Mouse (Mus musculus) frontal cortex, adult 2 months (tissue): ENCODE measurements around the gene Med9. TPM values are rescaled to one million over a fixed set of nuclear protein-coding genes. Genes with fewer than 3 reads are reported as not detected.

ENCODE experiments used
- DNase-seq, 2 experiments: peaks; one replicate each; pipeline ENCODE4 v3.0.0; 2022; ENCODE audit warnings: low spot score in 1 of 2; ENCODE audit errors: extremely low spot score in 1 of 2
- polyA plus RNA-seq: library from polyadenylated mRNA; depleted of rRNA; stranded (reverse); fragments of >200 nt; gene quantifications from 2 replicates; pipeline ENCODE4 v1.2.3, GENCODE M21; 2012; rRNA removed

Gene Med9
- polyA plus RNA-seq, 1 experiment, result 43.6 TPM

DNA sequence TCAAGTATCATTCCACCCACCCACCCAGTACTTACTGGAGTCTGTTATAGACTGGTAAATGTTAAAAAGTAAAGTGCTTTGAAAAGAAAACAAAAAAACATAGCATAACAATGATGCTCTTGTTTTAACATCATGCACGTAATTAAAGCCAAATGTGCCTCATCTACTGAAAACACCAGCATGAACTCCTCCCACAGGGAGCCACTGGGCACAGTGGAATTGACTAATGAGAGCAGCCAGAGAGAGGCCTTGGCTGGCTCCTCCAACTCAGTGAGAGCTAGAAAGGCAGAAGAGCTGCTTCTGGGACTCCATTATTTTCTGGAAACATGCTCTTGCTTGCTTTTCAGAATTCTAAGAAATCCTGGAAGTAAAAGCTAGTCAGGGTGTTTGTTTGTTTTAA lies 41.4 kb downstream of the Med9 start:
- no peak for DNase-seq

DNA sequence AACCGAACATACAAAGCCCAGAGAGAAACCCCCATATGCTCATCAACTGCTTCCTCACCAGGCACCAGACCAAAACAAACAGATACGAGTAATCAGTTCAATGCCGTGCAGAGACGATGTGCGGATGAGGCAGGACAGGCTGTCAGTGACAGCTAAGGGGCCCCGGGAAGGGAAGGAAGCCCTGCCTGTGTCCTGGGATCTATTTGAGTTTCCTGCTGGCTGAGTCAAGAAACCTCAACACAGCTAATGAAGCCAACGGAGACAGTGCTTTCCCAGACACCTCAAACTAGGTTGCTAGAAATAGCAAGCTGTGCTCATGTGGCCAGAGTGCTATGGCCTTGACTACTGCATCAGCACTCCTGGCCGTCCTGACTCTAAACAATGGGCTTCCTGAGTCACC lies 43.4 kb downstream of the Med9 start:
- no peak for DNase-seq

DNA sequence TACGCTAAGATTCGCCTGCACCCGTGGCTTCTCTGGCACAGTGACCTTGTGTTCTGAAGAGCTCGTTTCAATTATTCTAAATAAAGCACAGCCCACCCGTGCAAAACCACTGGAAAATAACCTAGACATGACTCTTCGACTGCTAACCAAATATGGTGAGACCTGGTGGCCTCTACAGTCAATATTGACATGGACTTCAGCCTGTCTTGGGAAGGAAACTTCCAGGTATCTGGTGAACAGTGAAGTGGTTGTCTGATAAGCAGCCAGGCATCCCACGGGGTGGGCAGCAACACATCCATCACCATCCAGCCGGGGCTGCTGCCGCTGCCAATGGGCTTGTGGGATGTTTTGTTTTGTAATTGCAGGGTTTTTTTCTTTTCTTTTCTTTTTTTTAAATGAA lies 46.3 kb downstream of the Med9 start:
- DNase-seq, result no peak

- no peak for DNase-seq
These were observed 53.4 kb downstream of the Med9 start for GRCm38 (mm10) chr11:60001231-60001980.

DNA sequence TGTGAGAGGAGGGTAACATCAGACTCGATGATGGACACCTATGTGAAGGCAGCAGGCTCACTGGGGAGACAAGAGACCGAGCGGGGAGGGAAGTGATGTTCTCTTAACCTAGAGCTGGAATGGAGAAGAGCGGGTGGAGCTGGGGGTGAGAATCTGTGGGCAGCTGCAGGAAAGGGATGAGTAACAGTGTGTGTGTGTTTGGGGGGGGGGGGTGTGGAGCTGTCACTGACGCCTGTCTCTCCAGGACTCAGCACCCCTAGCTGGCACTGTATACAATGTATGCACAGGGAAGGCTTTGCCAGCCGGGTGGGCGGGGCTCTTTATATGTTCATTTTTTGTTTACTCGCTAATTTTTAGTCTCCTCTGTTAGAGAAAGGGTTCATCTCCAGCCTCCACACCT lies 55.8 kb downstream of the Med9 start:
- DNase-seq, result peak; percentile 24 to 65

DNA sequence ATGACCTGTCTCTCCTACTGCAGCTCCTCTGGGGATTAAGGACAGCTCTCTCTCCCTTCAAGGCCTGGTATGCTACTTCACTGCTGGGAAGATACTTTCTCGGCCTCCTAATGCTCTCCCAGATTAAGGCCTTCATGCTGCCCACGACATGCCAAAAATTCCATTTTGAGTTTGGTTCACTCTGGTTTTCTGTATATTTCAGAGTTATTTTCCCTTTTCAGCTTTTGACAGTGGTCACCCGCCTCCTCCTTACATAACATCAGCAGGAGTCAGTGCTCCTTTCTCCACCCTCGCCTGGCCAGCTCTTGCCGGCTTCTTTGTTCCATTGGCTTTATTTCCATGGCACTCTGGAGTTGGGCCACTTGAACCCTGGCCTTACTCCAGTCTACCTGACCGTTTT lies 56.7 kb downstream of the Med9 start:
- DNase-seq, result peak; percentile 31 to 62

DNA sequence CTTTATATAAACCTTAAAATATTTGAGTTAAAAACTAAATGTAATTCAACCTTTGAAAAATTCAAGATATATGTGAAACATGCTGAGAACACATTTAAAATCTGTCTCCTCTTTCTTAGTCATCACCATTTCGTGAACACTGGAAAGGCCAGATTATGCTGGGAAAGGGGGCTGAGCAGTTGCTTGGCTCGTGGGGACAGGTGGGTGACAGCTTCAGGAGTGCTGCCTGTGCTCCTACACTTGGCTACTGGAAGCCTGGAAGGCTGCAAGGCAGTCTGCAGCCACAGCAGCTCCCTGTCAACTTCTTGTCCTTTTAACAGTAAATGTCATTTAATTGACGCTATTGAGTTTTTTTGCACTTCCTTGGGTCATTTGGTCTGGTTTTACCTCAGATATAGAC lies 57.9 kb downstream of the Med9 start:
- peak in 1 of 2 experiments; percentile 27 for DNase-seq

DNA sequence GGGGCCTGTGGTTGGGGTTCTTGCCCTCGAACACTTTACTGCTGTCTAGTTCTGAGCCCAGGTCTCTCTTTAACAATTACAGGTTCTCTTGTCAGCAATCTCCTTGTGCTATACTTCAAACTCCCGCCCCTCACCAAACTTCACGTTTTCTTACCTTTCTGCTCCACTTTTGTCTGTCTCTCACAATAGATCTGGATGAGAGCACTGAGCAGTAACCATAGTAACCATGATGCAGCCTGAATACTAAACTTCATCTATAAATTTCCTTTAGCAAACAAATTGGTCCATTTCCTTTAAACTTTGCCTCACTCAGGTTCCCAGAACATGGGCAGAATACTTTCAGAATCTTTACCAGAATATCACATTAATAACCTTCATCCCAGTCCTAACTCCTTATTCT lies 61.4 kb downstream of the Med9 start:
- no peak for DNase-seq

GRCm38 (mm10) chr11:60011516-60011915 lies 63.5 kb downstream of the Med9 start:
- no peak for DNase-seq

Other genes starting within 250 kb of the Med9 start
- 3.4 and 3.6 TPM in 2 replicates for gene Pld6, start 160.6 kb upstream of the Med9 start, polyA plus RNA-seq
- gene Flcn, start 138.2 kb upstream of the Med9 start, polyA plus RNA-seq, result 51.5 and 55.8 TPM in 2 replicates
- 64.9 and 67.0 TPM in 2 replicates for gene Nt5m, start 108.8 kb upstream of the Med9 start, polyA plus RNA-seq
- 51.9 and 56.2 TPM in 2 replicates for gene Cops3, start 108.4 kb upstream of the Med9 start, polyA plus RNA-seq
- 3.0 and 4.4 TPM in 2 replicates for gene Rasd1, start 16.7 kb downstream of the Med9 start, polyA plus RNA-seq
- 5.8 and 6.4 TPM in 2 replicates for gene Pemt, start 98.3 kb downstream of the Med9 start, polyA plus RNA-seq
- 47.8 and 53.3 TPM in 2 replicates for gene Rai1, start 156.8 kb downstream of the Med9 start, polyA plus RNA-seq